Mouse (Mus musculus): Measurements from ENCODE around the gene Stx1b.

- no peak for TF ChIP-seq CTCF (IDR thresholded peaks at IDR 0.05; ENCODE audit: control insufficient read depth, insufficient read depth, insufficient replicate concordance, low read depth, low read length)
- TF ChIP-seq POLR2A (IDR thresholded peaks at IDR 0.05; ENCODE audit: control insufficient read depth, low read depth, low read length) = no peak
These were observed 9.2 kb downstream of the Stx1b start for GRCm38 (mm10) chr7:127815116-127815665.

Data from testis, adult 2 months (tissue).